Comparison of ENCODE assay signal across 11 mouse cellular contexts in genomic region chr6:52972138-52972537, GRCm38 (mm10).
A peak's percentile ranks its signal among the peaks of the same experiment; 100 is the strongest.
DNase-seq lines count a peak whose midpoint lies in the region; ATAC-seq and TF ChIP-seq lines count a peak whose summit lies in the region.
"Had no signal": no experiment of that assay in that cellular context is flagged by ENCODE, and none has a peak within 500 bp of the region (broad histone marks: within the 10 kb centered on the region; RNA-seq: fewer than 3 reads in every experiment).

No protein-coding gene starts in this region.

- TF ChIP-seq CTCF in liver, postnatal 0 days (IDR thresholded peaks at IDR 0.05; ENCODE audit: low read depth) = peak; percentile 44

- no peak overlapping the region for H3K4me2 ChIP-seq in liver, postnatal 0 days (ENCODE audit: low read depth, low read length)
- H3K4me2 ChIP-seq in liver, embryonic 12.5 days = no peak overlapping the region
- no peak overlapping the region for H3K4me2 ChIP-seq in intestine, embryonic 16.5 days (ENCODE audit: low read depth, low read length)
- H3K4me2 ChIP-seq: lung, embryonic 15.5 days had no signal

- no peaks in the 10 kb centered on the region for H3K4me1 ChIP-seq in liver, postnatal 0 days (ENCODE audit: insufficient read depth)
- H3K4me1 ChIP-seq in liver, embryonic 12.5 days = no peaks in the 10 kb centered on the region
- peaks cover 50% of the 10 kb centered on the region for H3K4me1 ChIP-seq in limb, embryonic 10.5 days
- peaks cover 3% of the 10 kb centered on the region for H3K4me1 ChIP-seq in intestine, embryonic 16.5 days (ENCODE audit: control insufficient read depth, insufficient read depth, low read length)
- H3K4me1 ChIP-seq: hindbrain, embryonic 10.5 days had no signal

- H3K27ac ChIP-seq in liver, postnatal 0 days (ENCODE audit: low read depth) = no peak overlapping the region
- H3K27ac ChIP-seq in liver, embryonic 12.5 days = no peak overlapping the region
- peak overlapping the region; percentile 47 for H3K27ac ChIP-seq in limb, embryonic 10.5 days
- H3K27ac ChIP-seq in intestine, embryonic 16.5 days (ENCODE audit: low read length) = no peak overlapping the region
- H3K27ac ChIP-seq: hindbrain, embryonic 10.5 days; lung, embryonic 15.5 days had no signal

- H3K36me3 ChIP-seq in liver, postnatal 0 days (replicated peaks; ENCODE audit: insufficient read depth, low read length) = no peaks in the 10 kb centered on the region
- no peaks in the 10 kb centered on the region for H3K36me3 ChIP-seq in liver, embryonic 12.5 days
- H3K36me3 ChIP-seq in limb, embryonic 10.5 days = no peaks in the 10 kb centered on the region
- H3K36me3 ChIP-seq in intestine, embryonic 16.5 days (ENCODE audit: control insufficient read depth, insufficient read depth, low read length) = no peaks in the 10 kb centered on the region
- H3K36me3 ChIP-seq: hindbrain, embryonic 10.5 days; lung, embryonic 15.5 days had no signal

- no peak overlapping the region for H3K9ac ChIP-seq in liver, postnatal 0 days (replicated peaks)
- no peak overlapping the region for H3K9ac ChIP-seq in liver, embryonic 12.5 days
- no peak overlapping the region for H3K9ac ChIP-seq in intestine, embryonic 16.5 days (ENCODE audit: low read depth, low read length)
- H3K9ac ChIP-seq: lung, embryonic 15.5 days had no signal

- ATAC-seq in frontal cortex, adult (ENCODE audit: low TSS enrichment) = peak; percentile 66; the same call in 1 of the 2 replicates
- ATAC-seq in liver, postnatal 0 days = no peak
- ATAC-seq in liver, embryonic 12.5 days = no peak
- no peak for ATAC-seq in intestine, embryonic 16.5 days

- DNase-seq in frontal cortex, adult 2 months (ENCODE audit: extremely low spot score in 1 of 2, low spot score in 1 of 2) = no peak
- no peak for DNase-seq in liver, postnatal 0 days
- DNase-seq in ES-CJ7 (ENCODE audit: low read depth, low spot score) = peak; percentile 32
- DNase-seq in limb, embryonic 10.5 days (ENCODE audit: low spot score) = no peak
- DNase-seq in retina, postnatal 1 day = no peak
- DNase-seq: gastrocnemius, postnatal 36 days had no signal

- no peaks in the 10 kb centered on the region for H3K9me3 ChIP-seq in liver, postnatal 0 days (ENCODE audit: low read length)
- no peaks in the 10 kb centered on the region for H3K9me3 ChIP-seq in liver, embryonic 12.5 days (replicated peaks)
- no peaks in the 10 kb centered on the region for H3K9me3 ChIP-seq in limb, embryonic 10.5 days (replicated peaks)
- no peaks in the 10 kb centered on the region for H3K9me3 ChIP-seq in intestine, embryonic 16.5 days (ENCODE audit: control insufficient read depth, low read length)
- H3K9me3 ChIP-seq: hindbrain, embryonic 10.5 days; lung, embryonic 15.5 days had no signal

- H3K4me3 ChIP-seq in liver, postnatal 0 days (ENCODE audit: low read depth, low read length) = no peak overlapping the region
- H3K4me3 ChIP-seq in liver, embryonic 12.5 days = no peak overlapping the region
- H3K4me3 ChIP-seq in limb, embryonic 10.5 days = no peak overlapping the region
- H3K4me3 ChIP-seq in intestine, embryonic 16.5 days (ENCODE audit: low read length) = no peak overlapping the region
- H3K4me3 ChIP-seq: hindbrain, embryonic 10.5 days; lung, embryonic 15.5 days had no signal

- no peak for TF ChIP-seq EP300 in liver, postnatal 0 days (IDR thresholded peaks at IDR 0.05; ENCODE audit: low read depth)

- 70% methylated on average over 7 of the region's 7 CpGs for WGBS in liver, postnatal 0 days (ENCODE audit: insufficient replicate concordance)
- 63% methylated on average over 7 of the region's 7 CpGs for WGBS in liver, embryonic 12.5 days (ENCODE audit: insufficient replicate concordance)
- 71% methylated on average over 7 of the region's 7 CpGs for WGBS in limb, embryonic 10.5 days
- WGBS in intestine, embryonic 16.5 days = 79% methylated on average over 7 of the region's 7 CpGs

- H3K27me3 ChIP-seq in liver, postnatal 0 days (ENCODE audit: insufficient read depth, low read length) = no peaks in the 10 kb centered on the region
- H3K27me3 ChIP-seq in liver, embryonic 12.5 days (replicated peaks) = no peaks in the 10 kb centered on the region
- peaks cover 20% of the 10 kb centered on the region for H3K27me3 ChIP-seq in limb, embryonic 10.5 days (ENCODE audit: low read depth, poor library complexity, severe bottlenecking)
- no peaks in the 10 kb centered on the region for H3K27me3 ChIP-seq in intestine, embryonic 16.5 days (replicated peaks; ENCODE audit: control insufficient read depth, insufficient read depth, low read length)
- H3K27me3 ChIP-seq: lung, embryonic 15.5 days had no signal
